Mouse (Mus musculus): Measurements from ENCODE around the gene Cd209g.

DNA sequence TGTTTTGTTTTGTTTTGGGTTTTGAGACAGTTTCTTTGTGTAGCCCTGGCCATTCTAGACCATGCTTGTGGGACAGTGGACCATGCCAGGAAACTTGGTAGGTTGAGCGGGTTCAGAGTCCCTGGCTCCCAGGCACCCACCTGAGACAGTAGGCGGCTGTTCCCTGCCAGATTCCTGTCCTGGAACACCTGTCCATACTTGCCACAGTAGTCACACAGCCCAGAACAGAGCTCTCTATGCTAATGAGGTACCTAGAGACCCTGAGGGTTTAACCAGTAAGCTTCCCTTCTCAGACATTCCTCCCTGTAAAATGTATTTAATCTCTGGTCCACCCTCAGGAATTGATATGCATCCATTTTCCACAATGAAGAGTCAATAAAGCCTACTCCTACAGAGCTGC lies 40.1 kb downstream of the Cd209g start:
- TF ChIP-seq CTCF (IDR thresholded peaks at IDR 0.05; ENCODE audit: extremely low read depth, insufficient read depth, insufficient read length, insufficient replicate concordance) (no peak), POLR2A (IDR thresholded peaks at IDR 0.05; ENCODE audit: low read depth, low read length) (no peak)

All from spleen, adult 2 months (tissue).